Mouse (Mus musculus) MEL (cell line): ENCODE results near the gene Glmn. TPM values are rescaled to one million over a fixed set of nuclear protein-coding genes. Genes with fewer than 3 reads are reported as not detected.

Experiments used
- DNase-seq: peaks from one replicate; pipeline ENCODE4 v3.0.0; 2011; ENCODE audit warnings: low read depth, low spot score
- H3K27ac ChIP-seq: 2 replicates; pipeline ENCODE4 v1.5.1; 2012; ENCODE audit warnings: low read depth, mild to moderate bottlenecking, control low read depth, low read length, moderate library complexity; ENCODE audit not compliant: control insufficient read depth
- H3K27me3 ChIP-seq, 2 experiments: fragments of 150-350 bp in 1 of 2; sonication (generic) in 1 of 2; 2 replicates each; pipeline ENCODE4 v1.6.1; 2012; ENCODE audit warnings: low read length in 2 of 2, mild to moderate bottlenecking in 2 of 2, improper control_type of control experiment in 1 of 2, moderate library complexity in 1 of 2; ENCODE audit not compliant: insufficient read depth in 2 of 2, control insufficient read depth in 1 of 2
- H3K36me3 ChIP-seq, 2 experiments: 2 replicates each; pipeline ENCODE4 v1.6.1; 2012 to 2014; ENCODE audit warnings: low read length in 2 of 2, improper control_type of control experiment in 1 of 2, inconsistent platforms in 1 of 2, mild to moderate bottlenecking in 1 of 2; ENCODE audit not compliant: insufficient read depth in 2 of 2, control insufficient read depth in 1 of 2
- H3K4me1 ChIP-seq, 2 experiments: fragments of 150-350 bp in 1 of 2; sonication (generic) in 1 of 2; 2 replicates each; pipeline ENCODE4 v1.6.1; 2012; ENCODE audit warnings: low read length in 2 of 2, improper control_type of control experiment in 1 of 2, mild to moderate bottlenecking in 1 of 2; ENCODE audit not compliant: insufficient read depth in 2 of 2, control insufficient read depth in 1 of 2
- H3K4me3 ChIP-seq, 2 experiments: fragments of 150-350 bp in 1 of 2; sonication (generic) in 1 of 2; 2 replicates each; pipeline ENCODE4 v1.5.1; 2012; ENCODE audit warnings: low read depth in 2 of 2, low read length in 2 of 2, mild to moderate bottlenecking in 2 of 2, moderate library complexity in 2 of 2, control low read depth in 1 of 2, improper control_type of control experiment in 1 of 2; ENCODE audit not compliant: control insufficient read depth in 1 of 2, insufficient read depth in 1 of 2
- H3K79me2 ChIP-seq: 2 replicates; pipeline ENCODE4 v1.6.1; 2012; ENCODE audit warnings: mild to moderate bottlenecking, low read length, moderate library complexity; ENCODE audit not compliant: control insufficient read depth, poor library complexity, insufficient read depth
- H3K9ac ChIP-seq: 2 replicates; pipeline ENCODE4 v1.6.1; 2012; ENCODE audit warnings: low read depth, mild to moderate bottlenecking, control low read depth, low read length, moderate library complexity; ENCODE audit not compliant: control insufficient read depth, poor library complexity, severe bottlenecking
- H3K9me3 ChIP-seq: fragments of 150-350 bp; sonication (generic); replicated peaks from 2 replicates; pipeline ENCODE4 v1.6.1; 2012; ENCODE audit warnings: mild to moderate bottlenecking, low read length, improper control_type of control experiment, moderate library complexity; ENCODE audit not compliant: insufficient read depth
- CHD2 ChIP-seq: IDR thresholded peaks from 2 replicates; pipeline ENCODE4 v1.6.1; 2011; ENCODE audit warnings: low read length, improper control_type of control experiment
- CTCF ChIP-seq, 3 experiments: IDR thresholded peaks in 2 of 3; conservative IDR thresholded peaks in 1 of 3; 2 replicates each; pipeline ENCODE4 v1.5.1; 2011 to 2012; ENCODE audit warnings: low read length in 3 of 3, low read depth in 2 of 3, mild to moderate bottlenecking in 2 of 3, improper control_type of control experiment in 1 of 3, inconsistent platforms in 1 of 3, mixed read lengths in 1 of 3, moderate library complexity in 1 of 3; ENCODE audit not compliant: control insufficient read depth in 1 of 3, insufficient read depth in 1 of 3, poor library complexity in 1 of 3, severe bottlenecking in 1 of 3
- E2F4 ChIP-seq: IDR thresholded peaks from 2 replicates; pipeline ENCODE4 v1.6.1; 2011; ENCODE audit warnings: low read depth, low read length, improper control_type of control experiment, borderline replicate concordance
- EP300 ChIP-seq, 2 experiments: IDR thresholded peaks; 2 replicates each; pipeline ENCODE4 v1.6.1; 2011; ENCODE audit warnings: improper control_type of control experiment in 2 of 2, low read length in 2 of 2, low read depth in 1 of 2, mild to moderate bottlenecking in 1 of 2
- ETS1 ChIP-seq: IDR thresholded peaks from 2 replicates; pipeline ENCODE4 v1.6.1; 2012; ENCODE audit warnings: low read depth, mild to moderate bottlenecking, inconsistent platforms, low read length, improper control_type of control experiment, moderate library complexity
- GABPA ChIP-seq: IDR thresholded peaks from 2 replicates; pipeline ENCODE4 v1.6.1; 2012; ENCODE audit warnings: low read depth, mild to moderate bottlenecking, inconsistent platforms, low read length, improper control_type of control experiment, moderate library complexity
- GATA1 ChIP-seq: IDR thresholded peaks from 2 replicates; pipeline ENCODE4 v1.6.1; 2011; ENCODE audit warnings: low read depth, low read length, improper control_type of control experiment
- HCFC1 ChIP-seq: IDR thresholded peaks from 2 replicates; pipeline ENCODE4 v1.6.1; 2012; ENCODE audit warnings: low read depth, mild to moderate bottlenecking, inconsistent platforms, low read length, improper control_type of control experiment, moderate library complexity
- KAT2A ChIP-seq: conservative IDR thresholded peaks from 2 replicates; pipeline ENCODE4 v1.6.1; 2012; ENCODE audit warnings: low read depth, low read length, improper control_type of control experiment, inconsistent platforms
- MAFK ChIP-seq: IDR thresholded peaks from 2 replicates; pipeline ENCODE4 v1.6.1; 2011; ENCODE audit warnings: low read depth, mild to moderate bottlenecking, low read length, improper control_type of control experiment, borderline replicate concordance
- MAZ ChIP-seq: IDR thresholded peaks from 2 replicates; pipeline ENCODE4 v1.6.1; 2012; ENCODE audit warnings: low read depth, mild to moderate bottlenecking, inconsistent platforms, low read length, improper control_type of control experiment
- MYB ChIP-seq: IDR thresholded peaks from 2 replicates; pipeline ENCODE4 v1.6.1; 2011; ENCODE audit warnings: mild to moderate bottlenecking, low read depth, low read length, improper control_type of control experiment
- MYC ChIP-seq: IDR thresholded peaks from 2 replicates; pipeline ENCODE4 v1.6.1; 2011; ENCODE audit warnings: low read depth, mild to moderate bottlenecking, low read length, improper control_type of control experiment, moderate library complexity
- NELFE ChIP-seq: IDR thresholded peaks from 2 replicates; pipeline ENCODE4 v1.6.1; 2011; ENCODE audit warnings: low read depth, low read length, improper control_type of control experiment
- NRF1 ChIP-seq: IDR thresholded peaks from 2 replicates; pipeline ENCODE4 v1.6.1; 2014; ENCODE audit warnings: low read depth, mild to moderate bottlenecking, inconsistent platforms, low read length, improper control_type of control experiment, moderate library complexity; ENCODE audit not compliant: poor library complexity, insufficient read depth, severe bottlenecking
- POLR2A ChIP-seq, 2 experiments: IDR thresholded peaks; 2 replicates each; pipeline ENCODE4 v1.6.1; 2011 to 2012; ENCODE audit warnings: low read length in 2 of 2, mild to moderate bottlenecking in 2 of 2, control low read depth in 1 of 2, improper control_type of control experiment in 1 of 2, low read depth in 1 of 2, moderate library complexity in 1 of 2; ENCODE audit not compliant: control insufficient read depth in 1 of 2, insufficient read depth in 1 of 2, poor library complexity in 1 of 2
- POLR2AphosphoS2 ChIP-seq: IDR thresholded peaks from 2 replicates; pipeline ENCODE4 v1.6.1; 2011; ENCODE audit warnings: low read length, improper control_type of control experiment
- RAD21 ChIP-seq: IDR thresholded peaks from 2 replicates; pipeline ENCODE4 v1.6.1; 2011; ENCODE audit warnings: mild to moderate bottlenecking, low read depth, low read length, improper control_type of control experiment
- RCOR1 ChIP-seq: IDR thresholded peaks from 2 replicates; pipeline ENCODE4 v1.6.1; 2012; ENCODE audit warnings: low read depth, mild to moderate bottlenecking, inconsistent platforms, low read length, improper control_type of control experiment
- SMC3 ChIP-seq: IDR thresholded peaks from 2 replicates; pipeline ENCODE4 v1.6.1; 2011; ENCODE audit warnings: low read depth, low read length, improper control_type of control experiment
- TCF12 ChIP-seq: IDR thresholded peaks from 2 replicates; pipeline ENCODE4 v1.6.1; 2014; ENCODE audit warnings: low read depth, mild to moderate bottlenecking, inconsistent platforms, low read length, improper control_type of control experiment, moderate library complexity
- ZC3H11A ChIP-seq: IDR thresholded peaks from 2 replicates; pipeline ENCODE4 v1.6.1; 2012; ENCODE audit warnings: low read depth, mild to moderate bottlenecking, inconsistent platforms, low read length, improper control_type of control experiment
- ZKSCAN1 ChIP-seq: IDR thresholded peaks from 2 replicates; pipeline ENCODE4 v1.6.1; 2012; ENCODE audit warnings: low read depth, mild to moderate bottlenecking, inconsistent platforms, low read length, improper control_type of control experiment, moderate library complexity
- ZMIZ1 ChIP-seq: IDR thresholded peaks from 2 replicates; pipeline ENCODE4 v1.6.1; 2012; ENCODE audit warnings: low read depth, mild to moderate bottlenecking, inconsistent platforms, low read length, improper control_type of control experiment, moderate library complexity
- ZNF384 ChIP-seq: IDR thresholded peaks from 2 replicates; pipeline ENCODE4 v1.6.1; 2012; ENCODE audit warnings: low read depth, mild to moderate bottlenecking, inconsistent platforms, low read length, improper control_type of control experiment
- polyA plus RNA-seq, 2 experiments: library from polyadenylated mRNA; stranded (reverse) in 1 of 2; unstranded in 1 of 2; fragments of >175 nt in 1 of 2; fragments of >200 nt in 1 of 2; gene quantifications; 2 replicates each; pipeline versions ENCODE4 v1.2.1 to v1.2.4; 2012; ENCODE audit warnings: low replicate concordance in 2 of 2, low read depth in 1 of 2; ENCODE audit not compliant: insufficient read length in 2 of 2, insufficient read depth in 1 of 2, missing spikeins in 1 of 2
- total RNA-seq: library from RNA; depleted of rRNA; stranded (reverse); fragments of 300-350 nt; gene quantifications from 2 replicates; pipeline ENCODE4 v1.2.3, GENCODE M21; 2012

Gene Glmn
- total and polyA plus RNA-seq, 3 experiments: 7.3 to 7.9 TPM; not detected in 1

DNA sequence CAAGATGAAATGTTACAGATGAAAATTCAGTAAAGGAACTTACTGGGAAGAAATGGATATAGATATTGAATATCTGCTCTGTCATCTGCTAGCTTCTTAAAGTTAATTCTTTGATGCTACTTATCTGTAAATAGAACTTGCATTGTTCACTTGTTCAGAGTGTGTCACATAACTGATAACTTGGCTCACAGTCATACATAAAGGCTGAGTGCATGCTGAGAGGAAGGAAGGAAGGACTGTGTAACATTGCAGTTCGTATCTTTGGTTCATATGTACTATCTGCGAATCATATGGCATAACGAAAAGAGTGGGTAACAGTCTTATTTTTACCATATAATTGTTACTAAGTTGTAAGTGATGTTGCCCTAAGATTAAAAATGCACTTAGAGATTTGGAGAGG is 23.6 kb upstream of the Glmn start (continued):
- TF ChIP-seq TCF12: peak; percentile 87
- no peak for TF ChIP-seq CHD2
- peak; percentile 60 for TF ChIP-seq MYB
- TF ChIP-seq EP300 (IDR thresholded peaks at IDR 0.05; ENCODE audit: low read depth in 1 of 2, low read length in 2 of 2): peak; percentile 86 to 88
- no peak; the same call in 1 of the 2 replicates for TF ChIP-seq ZNF384
- 0 out of 2 replicates have a peak, but pooled peaks have one; percentile 34 for TF ChIP-seq RCOR1
- TF ChIP-seq ZMIZ1: no peak
- no peak for TF ChIP-seq GABPA
- no peak for TF ChIP-seq ZKSCAN1

DNA sequence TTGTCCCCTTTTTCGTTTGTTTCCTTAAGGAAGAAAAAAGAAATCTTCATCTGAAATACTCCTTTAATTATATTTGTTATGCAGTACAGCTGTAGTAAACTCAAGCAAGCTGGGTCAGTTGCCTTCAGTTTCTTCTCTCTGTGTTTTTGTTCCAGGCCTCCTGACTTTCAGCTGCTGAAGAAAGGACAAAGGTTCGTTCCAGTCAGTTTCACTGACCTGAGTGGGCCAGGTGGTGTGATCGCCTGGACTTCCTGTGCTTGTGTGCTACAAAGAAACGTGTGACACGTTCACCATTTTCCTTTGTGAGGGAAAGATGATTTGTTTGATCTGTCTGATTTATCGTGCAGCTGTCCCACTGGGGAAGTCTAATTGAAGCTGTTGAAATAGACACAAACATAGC is 20.3 kb upstream of the Glmn start:
- no peaks in the 10 kb centered on the region for H3K9me3 ChIP-seq
- no peak overlapping the region for H3K27ac ChIP-seq
- no peaks in the 10 kb centered on the region for H3K79me2 ChIP-seq
- H3K36me3 ChIP-seq: peaks cover 0 to 13% of the 10 kb centered on the region in 2 experiments; a peak in 2 of 4 replicates
- H3K9ac ChIP-seq: no peak overlapping the region
- H3K4me3 ChIP-seq: no peak overlapping the region
- DNase-seq: no peak
- H3K4me1 ChIP-seq: peaks cover 11 to 15% of the 10 kb centered on the region in 2 experiments
- H3K27me3 ChIP-seq: no peaks in the 10 kb centered on the region
- TF ChIP-seq KAT2A (no peak), POLR2AphosphoS2 (no peak), E2F4 (no peak), MAFK (no peak)

- Histone ChIP-seq H3K79me2 (no peaks in the 10 kb centered on the region), H3K4me1 (no peaks in the 10 kb centered on the region), H3K36me3 (peaks cover 0 to 2% of the 10 kb centered on the region in 2 experiments; a peak in 2 of 4 replicates), H3K4me3 (no peak overlapping the region)
- TF ChIP-seq ZC3H11A (peak; percentile 86), MYC (no peak), HCFC1 (no peak), CTCF (IDR thresholded peaks at IDR 0.05 in 2 of 3, conservative IDR thresholded peaks at IDR 0.05 in 1 of 3; ENCODE audit: control insufficient read depth in 1 of 3, insufficient read depth in 1 of 3, low read depth in 2 of 3, low read length in 3 of 3, poor library complexity in 1 of 3, severe bottlenecking in 1 of 3) (peak; percentile 72 to 84 (median 83)), RAD21 (peak; percentile 90), POLR2A (IDR thresholded peaks at IDR 0.05; ENCODE audit: control insufficient read depth in 1 of 2, insufficient read depth in 1 of 2, low read depth in 1 of 2, low read length in 2 of 2, poor library complexity in 1 of 2) (no peak), GATA1 (no peak), E2F4 (no peak), SMC3 (peak; percentile 90), MAZ (no peak), ETS1 (no peak), MYB (no peak), POLR2AphosphoS2 (no peak), NELFE (no peak), NRF1 (no peak)
- TF ChIP-seq, all 39 proteins: peak for 4
- Histone ChIP-seq H3K9me3 (no peaks in the 10 kb centered on the region), H3K27me3 (no peaks in the 10 kb centered on the region), H3K27ac (no peak overlapping the region), H3K9ac (no peak overlapping the region)
- DNase-seq: peak; percentile 75
Measured at GRCm38 (mm10) chr5:107611224-107611623, 13.5 kb upstream of the Glmn start.
